Mouse (Mus musculus) cerebellum, adult 2 months (tissue): ENCODE data around the gene Ap5z1.

Source experiments
- CTCF ChIP-seq: fragments of 200-500 bp; IDR thresholded peaks from 2 replicates; pipeline ENCODE4 v1.5.1; 2011; ENCODE audit warnings: low read depth, mild to moderate bottlenecking, control low read depth, low read length, moderate library complexity, borderline replicate concordance; ENCODE audit not compliant: insufficient read depth
- POLR2A ChIP-seq: fragments of 200-500 bp; IDR thresholded peaks from 2 replicates; pipeline ENCODE4 v1.6.1; 2011; ENCODE audit warnings: low read length, control low read depth, borderline replicate concordance; ENCODE audit not compliant: insufficient read depth

- no peak for TF ChIP-seq POLR2A
- no peak for TF ChIP-seq CTCF
Measured at GRCm38 (mm10) chr5:142475669-142476068, 11.9 kb downstream of the Ap5z1 start.
